Mouse (Mus musculus) cerebellum, postnatal 4 days (tissue): ENCODE measurements at regions not wholly inside any gene's neighbourhood (a gene's known extent, or its start where the extent isn't known, plus 50 kb on each side); places are given as distances from the start of the nearest gene placed in this dataset.

Experiments
- DNase-seq, 2 experiments: peaks; one replicate each; pipeline ENCODE4 v3.0.0; 2022; ENCODE audit warnings: low spot score in 2 of 2, mixed read lengths in 1 of 2

DNA sequence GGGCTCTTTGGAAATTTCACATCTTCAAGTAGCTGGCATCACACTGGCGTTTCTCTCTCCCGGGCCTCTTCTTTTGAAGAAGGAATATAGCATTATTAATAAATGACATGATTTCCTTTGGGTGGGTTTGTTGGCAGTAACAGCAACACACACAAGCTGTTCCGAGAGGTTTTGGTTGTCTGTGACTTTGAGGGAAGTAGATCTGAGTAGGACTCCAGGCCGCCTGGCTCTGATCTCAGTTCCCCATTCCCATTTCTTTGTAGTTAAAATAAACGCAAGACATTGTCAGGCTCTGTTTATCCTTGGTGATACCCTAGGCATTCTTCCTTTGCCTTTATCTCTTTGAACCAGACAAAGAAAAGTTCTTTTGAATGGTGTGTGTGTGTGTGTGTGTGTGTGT, 83.3 kb upstream of the Gm9887 start:
- no peak for DNase-seq

DNA sequence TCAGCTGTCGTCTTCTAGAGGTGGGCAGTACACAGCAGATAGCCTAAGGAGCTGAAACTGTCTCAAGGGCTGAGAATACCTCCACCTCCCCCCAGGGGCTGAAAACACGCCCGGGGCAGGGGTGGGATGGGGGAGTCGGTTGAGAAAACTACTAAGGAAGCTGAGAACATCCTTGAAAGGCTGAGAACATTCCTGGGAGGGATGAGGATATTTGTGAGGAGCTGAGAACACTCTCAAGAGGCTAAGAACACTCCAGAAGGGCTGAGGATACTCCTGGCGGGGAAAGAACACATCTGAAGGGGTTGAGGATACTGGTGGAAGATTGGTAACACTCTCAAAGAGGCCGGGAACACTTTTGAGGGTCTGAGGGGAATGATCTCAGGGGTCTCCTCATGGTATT, 81.3 kb upstream of the Gm9887 start:
- DNase-seq: no peak

GRCm38 (mm10) chr12:69452986-69453385, 80.7 kb upstream of the Gm9887 start:
- no peak for DNase-seq

DNA sequence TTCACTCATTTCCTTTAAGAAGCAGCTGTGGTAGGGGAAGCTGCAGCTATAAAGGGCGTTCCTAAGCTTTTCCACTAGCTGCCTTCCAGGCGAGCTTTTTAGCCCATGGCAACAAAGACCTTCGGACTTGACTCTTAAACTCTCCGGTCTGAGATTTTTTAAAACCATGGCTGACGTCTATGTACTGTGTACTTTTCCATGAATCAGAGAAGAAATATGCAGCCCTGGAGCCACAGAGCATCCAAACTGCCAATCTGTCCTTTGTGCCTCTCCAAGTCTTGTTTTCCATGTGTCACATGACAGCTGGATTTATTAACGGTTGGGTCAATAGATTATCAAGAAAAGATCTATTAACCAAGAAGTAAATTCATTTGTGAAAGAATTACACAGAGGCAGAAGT, 78.9 kb upstream of the Gm9887 start:
- no peak for DNase-seq

- DNase-seq: no peak
These were observed 75.9 kb upstream of the Gm9887 start for GRCm38 (mm10) chr12:69447962-69448767.

DNA sequence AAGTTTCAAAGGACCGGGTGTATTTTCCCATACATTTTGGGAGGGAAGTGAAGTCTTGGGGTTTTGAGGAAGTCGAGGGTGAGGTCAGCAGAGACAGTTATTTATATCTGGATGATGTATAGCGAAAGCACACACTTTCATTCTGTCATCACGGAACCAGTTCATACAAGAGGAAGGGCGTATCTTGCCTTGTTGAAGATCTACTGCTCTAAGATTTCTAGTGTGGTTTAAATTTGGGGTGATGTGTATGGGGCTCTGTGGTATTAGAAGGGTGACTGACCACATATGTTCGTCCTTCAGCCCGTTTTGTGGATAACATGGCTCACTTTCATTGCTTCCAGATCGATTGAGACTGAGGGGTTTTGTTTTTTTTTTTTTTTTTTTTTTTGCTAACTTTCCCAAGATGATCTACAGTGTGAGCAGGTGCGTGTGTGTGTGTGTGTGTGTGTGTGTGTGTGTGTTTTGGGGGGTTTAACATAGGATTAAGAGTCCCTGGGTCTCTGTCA, 75.1 kb upstream of the Gm9887 start:
- DNase-seq: no peak

DNA sequence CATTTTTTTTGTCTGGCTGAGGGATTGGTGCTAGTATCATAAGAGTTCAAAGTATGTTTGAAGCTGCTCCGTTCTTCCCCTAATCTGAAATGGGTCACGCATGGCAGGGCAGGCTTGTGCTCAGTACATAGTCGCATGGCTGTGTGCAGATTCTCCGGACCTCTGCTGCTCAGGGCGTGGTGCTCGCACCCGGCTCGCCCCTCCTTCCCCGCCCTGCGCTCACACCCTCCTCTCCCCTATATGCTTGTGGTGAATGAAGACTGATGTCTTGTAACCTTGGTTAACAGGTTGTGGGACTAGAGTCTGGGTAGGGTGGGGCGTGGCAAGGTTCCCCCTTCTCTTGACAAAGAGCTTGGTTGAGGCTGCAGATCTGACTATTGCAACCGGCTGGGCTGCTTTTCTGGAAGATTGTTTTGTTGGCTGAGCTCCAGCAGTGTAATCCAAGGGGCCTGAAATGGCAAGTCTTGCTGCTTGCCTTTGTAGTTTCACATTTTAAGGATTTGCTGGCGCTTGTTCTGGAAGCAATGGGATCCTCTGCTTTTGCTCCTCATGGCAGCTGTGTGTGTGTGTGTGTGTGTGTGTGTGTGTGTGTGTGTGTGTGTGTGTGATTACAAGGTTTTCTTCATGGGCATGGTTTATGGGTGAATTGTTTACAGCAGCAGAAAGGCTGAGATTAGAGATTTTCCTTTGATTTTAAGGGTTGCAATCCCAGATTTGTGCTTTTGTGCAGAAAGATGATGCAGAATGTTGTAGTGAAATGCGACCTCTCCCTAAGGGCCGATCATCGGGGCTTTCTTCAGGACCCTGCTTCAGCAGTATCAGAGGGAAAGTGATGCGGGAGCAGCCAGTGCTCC, 74.4 kb upstream of the Gm9887 start:
- DNase-seq: peak; percentile 36 to 61

DNA sequence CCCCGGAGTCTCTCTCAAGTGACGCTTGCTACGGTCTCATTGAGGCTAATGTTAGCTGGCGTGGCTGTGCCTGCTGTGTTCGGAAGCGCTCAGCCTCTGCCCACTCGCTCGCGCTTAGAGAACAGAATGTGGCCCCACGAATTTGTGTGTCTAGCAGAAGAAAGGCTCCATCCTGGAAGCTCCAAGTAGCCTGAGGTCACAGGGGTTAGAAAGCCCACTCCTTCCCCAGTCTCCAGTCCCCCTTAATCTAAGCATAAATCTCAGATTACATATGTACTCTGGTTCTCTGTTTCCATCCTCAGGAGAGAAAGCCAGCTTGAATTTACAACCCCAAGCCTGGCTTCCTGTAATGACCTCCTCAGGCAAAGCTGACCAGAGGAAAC, 73.8 kb upstream of the Gm9887 start:
- no peak for DNase-seq

GRCm38 (mm10) chr12:69442321-69442720, 70.1 kb upstream of the Gm9887 start:
- DNase-seq: no peak

DNA sequence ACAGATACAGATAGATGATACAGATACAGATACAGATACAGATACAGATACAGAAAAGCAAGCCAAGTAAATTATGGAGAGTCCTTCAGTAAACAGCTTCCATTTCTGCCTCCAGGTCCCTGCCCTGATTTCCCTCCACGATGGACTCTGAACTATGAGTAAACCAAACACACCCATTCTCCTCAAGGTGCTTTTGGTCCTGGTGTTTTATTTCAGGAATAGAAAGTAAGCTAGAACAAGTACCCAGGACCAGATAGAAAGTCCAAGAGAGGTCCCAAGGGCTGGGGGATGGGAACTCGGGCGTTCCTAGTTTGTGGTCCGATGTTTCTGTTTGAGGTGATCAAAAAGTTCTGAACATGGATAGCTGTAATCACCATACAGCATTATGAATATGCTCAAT, 69.5 kb upstream of the Gm9887 start:
- no peak for DNase-seq

- no peak for DNase-seq
These were observed 66.0 kb upstream of the Gm9887 start for GRCm38 (mm10) chr12:69438271-69438670.

DNA sequence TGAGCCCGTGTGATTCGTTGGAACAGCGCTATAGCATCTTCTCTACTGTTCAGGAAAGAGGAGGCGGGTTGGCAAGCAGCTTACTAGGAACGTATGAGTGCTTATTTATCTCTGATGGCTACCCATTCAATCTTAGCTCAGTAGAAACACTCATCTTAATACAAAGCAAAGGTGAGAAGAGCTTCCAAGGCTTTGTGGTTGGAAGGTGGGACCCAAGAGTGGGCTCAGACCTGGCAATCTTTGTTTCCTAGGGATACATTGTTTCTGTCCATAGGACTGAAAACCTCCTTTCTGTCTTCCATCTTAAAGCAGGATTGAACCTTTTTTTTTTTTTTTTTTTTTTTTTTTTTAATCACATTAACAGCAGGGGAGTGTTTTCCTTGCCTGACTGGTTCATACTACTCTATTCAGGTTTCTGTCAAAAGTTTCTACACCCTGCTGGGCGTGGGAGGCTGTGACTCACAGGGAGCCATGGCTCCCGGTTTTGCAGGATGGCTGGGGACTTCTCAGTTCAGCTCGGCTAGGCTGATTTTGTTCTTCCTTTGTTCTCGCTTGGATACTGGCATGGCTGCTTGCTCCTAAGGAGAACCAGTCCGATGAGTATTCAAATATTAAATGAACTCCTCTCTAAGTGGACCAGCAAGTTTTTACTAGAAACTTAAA, 64.7 kb upstream of the Gm9887 start:
- DNase-seq: no peak

DNA sequence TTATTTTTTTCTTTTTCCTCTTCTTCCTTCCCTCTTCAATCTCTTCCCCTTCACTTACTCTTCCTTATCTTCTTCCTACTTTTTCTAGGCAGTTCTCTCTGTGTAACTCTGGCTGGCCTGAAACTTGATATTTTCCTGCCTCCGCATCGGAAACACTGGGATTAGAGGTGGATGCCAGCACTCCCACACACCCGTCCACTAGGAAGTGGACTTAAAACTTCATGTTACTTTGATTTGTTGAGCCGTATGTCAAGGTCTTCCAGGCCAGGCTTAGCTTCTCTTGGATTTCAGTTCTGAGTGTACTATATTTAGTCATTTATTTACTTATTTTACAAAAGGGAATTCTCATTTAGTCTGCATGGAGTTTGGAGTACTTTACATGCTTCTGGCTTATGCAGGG, 62.1 kb upstream of the Gm9887 start:
- no peak for DNase-seq

DNA sequence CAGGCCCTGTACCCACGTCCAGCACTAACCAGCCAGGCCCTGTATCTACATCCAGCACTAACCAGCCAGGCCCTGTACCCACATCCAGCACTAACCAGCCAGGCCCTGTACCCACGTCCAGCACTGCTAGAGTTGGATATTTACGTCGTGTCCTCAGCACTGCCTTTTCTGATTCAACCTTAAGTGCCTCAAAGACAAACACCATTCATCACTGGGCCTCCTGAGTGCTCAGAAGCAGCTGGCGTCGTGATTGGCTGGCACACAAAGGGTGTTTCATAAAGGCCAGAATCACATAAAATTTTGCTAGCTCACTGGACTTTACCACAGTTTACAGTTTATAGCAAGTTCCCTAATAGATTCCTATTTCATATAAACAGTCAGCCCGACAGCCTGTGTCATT, 59.8 kb upstream of the Gm9887 start:
- no peak for DNase-seq

- no peak for DNase-seq
These were observed 55.9 kb upstream of the Gm9887 start for GRCm38 (mm10) chr12:69428108-69428507.

DNA sequence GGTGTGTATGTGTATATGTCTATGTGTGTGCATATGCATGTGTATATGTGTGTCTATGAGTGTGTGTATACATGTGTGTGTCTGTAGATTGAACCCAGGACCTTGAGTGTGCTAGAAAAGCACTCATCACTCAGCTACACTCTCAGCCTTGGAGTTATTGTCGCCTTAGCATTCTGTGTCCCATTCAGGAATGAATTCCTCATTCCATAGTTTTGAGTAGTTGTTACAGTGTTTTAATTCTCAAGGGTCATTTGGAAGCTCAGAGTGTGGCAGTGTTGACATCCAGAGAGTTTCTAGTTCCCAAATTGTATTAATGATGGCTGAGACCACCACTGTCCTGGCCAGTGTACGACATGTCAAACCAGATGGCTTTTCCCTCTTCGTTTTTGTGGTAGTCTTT, 53.4 kb upstream of the Gm9887 start:
- DNase-seq: no peak

DNA sequence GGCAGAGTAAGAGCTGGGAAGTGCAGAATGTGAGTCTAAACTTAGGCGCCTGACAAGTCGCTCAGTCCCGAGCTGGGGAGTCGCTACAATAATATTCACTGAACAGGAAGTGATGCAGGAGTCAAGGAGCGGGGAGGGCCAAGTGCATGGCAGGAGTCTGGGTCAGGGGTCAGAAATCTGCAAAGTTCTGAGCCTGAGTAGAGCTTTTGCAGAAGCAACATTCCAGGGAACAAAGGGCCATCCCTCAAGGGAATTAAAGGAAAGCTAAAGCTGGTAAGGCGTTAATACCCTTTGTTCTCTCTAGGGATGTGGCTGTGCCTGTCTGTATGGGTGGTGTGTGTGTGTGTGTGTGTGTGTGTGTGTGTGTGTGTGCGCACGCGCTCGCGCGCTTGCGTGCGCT, 52.7 kb upstream of the Gm9887 start:
- DNase-seq: no peak
